In genomic region chr17:56337190-56337589, GRCm38 (mm10) we compare ENCODE assay signal across 8 mouse cellular contexts. TPM values are rescaled to one million over a fixed set of nuclear protein-coding genes. Genes with fewer than 3 reads are reported as not detected.
A peak's percentile ranks its signal among the peaks of the same experiment; 100 is the strongest.
DNase-seq lines count a peak whose midpoint lies in the region; ATAC-seq and TF ChIP-seq lines count a peak whose summit lies in the region.

No protein-coding gene starts in this region.

- H3K4me1 ChIP-seq in hindbrain, postnatal 0 days (ENCODE audit: insufficient read depth, low read length): peaks cover 8% of the 10 kb centered on the region; the same call in 1 of the 2 replicates
- 0 out of 2 replicates have a peak, but pooled peaks cover 3% of the 10 kb centered on the region for H3K4me1 ChIP-seq in liver, embryonic 16.5 days (ENCODE audit: control insufficient read depth, low read depth, low read length)

- H3K4me3 ChIP-seq in hindbrain, postnatal 0 days (ENCODE audit: low read length): no peak overlapping the region
- no peak overlapping the region for H3K4me3 ChIP-seq in liver, embryonic 16.5 days (ENCODE audit: low read depth, low read length)

- no peaks in the 10 kb centered on the region for H3K36me3 ChIP-seq in hindbrain, postnatal 0 days (ENCODE audit: insufficient read depth, low read length)
- no peaks in the 10 kb centered on the region for H3K36me3 ChIP-seq in liver, embryonic 16.5 days (ENCODE audit: control insufficient read depth, insufficient read depth)

- peak; percentile 31 for ATAC-seq in hindbrain, postnatal 0 days
- ATAC-seq in liver, embryonic 16.5 days (ENCODE audit: low read depth): peak; percentile 7; the same call in 1 of the 2 replicates

- 38% methylated on average over 4 of the region's 4 CpGs for WGBS in hindbrain, postnatal 0 days
- 24% methylated on average over 4 of the region's 4 CpGs for WGBS in liver, embryonic 16.5 days (ENCODE audit: insufficient replicate concordance)

- H3K27me3 ChIP-seq in hindbrain, postnatal 0 days (ENCODE audit: insufficient read depth, low read length): no peaks in the 10 kb centered on the region
- no peaks in the 10 kb centered on the region for H3K27me3 ChIP-seq in liver, embryonic 16.5 days (ENCODE audit: control insufficient read depth, insufficient read depth, low read depth, low read length)

- no peak overlapping the region for H3K9ac ChIP-seq in hindbrain, postnatal 0 days (replicated peaks; ENCODE audit: low read length)
- H3K9ac ChIP-seq in liver, embryonic 16.5 days (ENCODE audit: low read depth, low read length): no peak overlapping the region

- H3K27ac ChIP-seq in hindbrain, postnatal 0 days: no peak overlapping the region
- H3K27ac ChIP-seq in liver, embryonic 16.5 days (ENCODE audit: low read length): no peak overlapping the region

- peak; percentile 58 to 87 for DNase-seq in adrenal gland, adult (ENCODE audit: inconsistent age in 2 of 2, low spot score in 1 of 2)
- no peak for DNase-seq in adrenal gland, adult 8-10 months
- DNase-seq in urinary bladder, postnatal 36 days (ENCODE audit: low spot score in 2 of 2): peak; percentile 28 to 57
- DNase-seq in urinary bladder, postnatal 25 days (ENCODE audit: low spot score): no peak
- peak; percentile 43 for DNase-seq in forelimb bud, embryonic 11.5 days (ENCODE audit: low read depth, low spot score)
- peak; percentile 81 for DNase-seq in hindbrain, postnatal 0 days (ENCODE audit: low spot score)
- peak; percentile 61 for DNase-seq in retina, postnatal 7 days (ENCODE audit: low read depth, low spot score)

- TF ChIP-seq CTCF in hindbrain, postnatal 0 days (IDR thresholded peaks at IDR 0.05; ENCODE audit: low read depth): peak; percentile 66

- H3K4me2 ChIP-seq in hindbrain, postnatal 0 days (ENCODE audit: low read depth, low read length): no peak overlapping the region
- no peak overlapping the region for H3K4me2 ChIP-seq in liver, embryonic 16.5 days (ENCODE audit: low read depth, low read length)

- H3K9me3 ChIP-seq in hindbrain, postnatal 0 days (ENCODE audit: low read length): no peaks in the 10 kb centered on the region
- H3K9me3 ChIP-seq in liver, embryonic 16.5 days (replicated peaks; ENCODE audit: control insufficient read depth, low read length): no peaks in the 10 kb centered on the region

RNA-seq across cellular contexts. Expression of gene Kdm4b, which starts 11.3 kb away (rescaled TPM):
- total RNA-seq in adrenal gland, adult 8-10 months (2022): 10 to 100 TPM; 36.7 to 54.1 (median 47.4) TPM
- 137 and 144 TPM in 2 replicates for total RNA-seq in hindbrain, postnatal 0 days (2014; rRNA removed)
- polyA plus RNA-seq in hindbrain, postnatal 0 days (2015; fragmentation: Nextera tagmentation; extraction: Ambion mirVana): 42.5 and 42.6 TPM in 2 replicates
- 6.3 and 7.0 TPM in 2 replicates for polyA plus RNA-seq in liver, embryonic 16.5 days (2015; fragmentation: Nextera tagmentation; extraction: Ambion mirVana)

RNA-seq across cellular contexts. Expression of gene Uhrf1, which starts 34.1 kb away (rescaled TPM):
- 1 to 10 TPM; 1.8 to 3.4 (median 2.6) TPM for total RNA-seq in adrenal gland, adult 8-10 months (2022)
- total RNA-seq in hindbrain, postnatal 0 days (2014; rRNA removed): 28.2 and 31.4 TPM in 2 replicates
- 18.8 and 20.5 TPM in 2 replicates for polyA plus RNA-seq in hindbrain, postnatal 0 days (2015; fragmentation: Nextera tagmentation; extraction: Ambion mirVana)
- 86.0 and 89.7 TPM in 2 replicates for polyA plus RNA-seq in liver, embryonic 16.5 days (2015; fragmentation: Nextera tagmentation; extraction: Ambion mirVana)

RNA-seq across cellular contexts. Expression of gene Arrdc5, which starts 37.1 kb away (rescaled TPM):
- not detected for total RNA-seq in adrenal gland, adult 8-10 months (2022)
- not detected in 2 replicates for total RNA-seq in hindbrain, postnatal 0 days (2014; rRNA removed)
- not detected in 2 replicates for polyA plus RNA-seq in hindbrain, postnatal 0 days (2015; fragmentation: Nextera tagmentation; extraction: Ambion mirVana)
- not detected in 2 replicates for polyA plus RNA-seq in liver, embryonic 16.5 days (2015; fragmentation: Nextera tagmentation; extraction: Ambion mirVana)

RNA-seq across cellular contexts. Expression of gene Plin3, which starts 44.5 kb away (rescaled TPM):
- total RNA-seq in adrenal gland, adult 8-10 months (2022): 100 to 1,000 TPM in 3 of 4 experiments, 10 to 100 TPM in 1; 92.6 to 117 (median 103) TPM
- total RNA-seq in hindbrain, postnatal 0 days (2014; rRNA removed): 12.4 and 13.9 TPM in 2 replicates
- polyA plus RNA-seq in hindbrain, postnatal 0 days (2015; fragmentation: Nextera tagmentation; extraction: Ambion mirVana): 16.0 and 17.0 TPM in 2 replicates
- 35.9 and 37.6 TPM in 2 replicates for polyA plus RNA-seq in liver, embryonic 16.5 days (2015; fragmentation: Nextera tagmentation; extraction: Ambion mirVana)

Comparison
In these comparisons a context has a peak if more than half of its experiments do, and no peak if none do; other contexts are left out.
1. DNase-seq: peak in adrenal gland, adult (2 of 2), urinary bladder, postnatal 36 days (2 of 2), forelimb bud, embryonic 11.5 days (single experiment), hindbrain, postnatal 0 days (single experiment) and retina, postnatal 7 days (single experiment); none in adrenal gland, adult 8-10 months (single experiment) and urinary bladder, postnatal 25 days (single experiment).